Mouse (Mus musculus) liver, postnatal 0 days (tissue): ENCODE measurements around the gene Rexo5.

Source experiments
- CTCF ChIP-seq: sonication (generic); IDR thresholded peaks from 2 replicates; pipeline ENCODE4 v1.5.1; 2016; ENCODE audit warnings: antibody characterized with exemption, low read depth
- EP300 ChIP-seq: IDR thresholded peaks from 2 replicates; pipeline ENCODE4 v1.6.1; 2016; ENCODE audit warnings: antibody characterized with exemption, low read depth, mild to moderate bottlenecking

DNA sequence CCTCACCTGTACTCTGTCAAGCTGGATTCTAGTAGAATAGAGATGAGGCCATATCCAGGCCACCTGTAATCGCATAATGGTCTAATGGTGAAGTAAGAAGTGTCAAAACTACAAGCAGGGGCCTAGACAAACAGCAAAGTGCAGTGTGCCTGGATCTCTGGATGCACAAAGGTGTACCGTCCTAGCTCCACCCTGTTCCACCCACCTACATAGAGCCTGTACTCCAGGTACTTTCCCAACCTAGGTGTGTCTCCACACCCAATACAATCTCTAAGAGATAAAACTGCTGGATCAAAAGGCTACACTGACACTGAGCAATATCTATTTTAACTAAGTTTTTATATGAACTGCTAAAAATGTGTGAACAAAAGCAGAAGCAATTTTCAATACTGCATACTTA, 66.7 kb downstream of the Rexo5 start:
- TF ChIP-seq CTCF (no peak), EP300 (no peak)
